Mouse (Mus musculus): ENCODE data around the gene Sh3tc1. TPM values are rescaled to one million over a fixed set of nuclear protein-coding genes. Genes with fewer than 3 reads are reported as not detected.

Gene Sh3tc1
- polyA plus RNA-seq, 1 experiment from 2014 or later = 11.0 TPM

DNA sequence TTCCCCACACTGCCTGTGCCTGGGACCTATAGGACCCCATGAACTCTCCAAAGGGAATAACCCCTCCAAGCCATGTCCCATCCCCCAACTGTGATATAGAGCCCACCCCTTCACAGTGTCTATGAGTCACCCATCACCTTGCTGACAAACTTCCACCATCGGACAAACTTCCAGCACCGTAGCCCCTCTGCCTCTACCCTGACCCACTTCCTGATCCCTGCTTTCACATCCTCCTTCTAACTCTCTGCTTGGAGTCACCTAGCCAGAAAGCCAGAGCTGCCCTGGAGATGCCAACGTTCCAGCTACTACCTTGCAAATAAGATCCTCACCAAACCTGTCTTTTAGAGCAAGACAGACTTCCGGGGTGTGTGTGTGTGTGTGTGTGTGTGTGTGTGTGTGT, 46.1 kb downstream of the Sh3tc1 start:
- H3K4me2 ChIP-seq = no peak overlapping the region
- WGBS = 39% methylated on average over 4 of the region's 4 CpGs
- H3K4me1 ChIP-seq = peaks cover 30% of the 10 kb centered on the region
- no peak overlapping the region for H3K4me3 ChIP-seq
- no peak overlapping the region for H3K27ac ChIP-seq
- H3K27me3 ChIP-seq = no peaks in the 10 kb centered on the region
- H3K36me3 ChIP-seq = no peaks in the 10 kb centered on the region
- ATAC-seq (ENCODE audit: borderline replicate concordance, extremely low read depth, low FRiP score, low TSS enrichment) = no peak
- H3K9ac ChIP-seq = no peak overlapping the region
- H3K9me3 ChIP-seq = no peaks in the 10 kb centered on the region

DNA sequence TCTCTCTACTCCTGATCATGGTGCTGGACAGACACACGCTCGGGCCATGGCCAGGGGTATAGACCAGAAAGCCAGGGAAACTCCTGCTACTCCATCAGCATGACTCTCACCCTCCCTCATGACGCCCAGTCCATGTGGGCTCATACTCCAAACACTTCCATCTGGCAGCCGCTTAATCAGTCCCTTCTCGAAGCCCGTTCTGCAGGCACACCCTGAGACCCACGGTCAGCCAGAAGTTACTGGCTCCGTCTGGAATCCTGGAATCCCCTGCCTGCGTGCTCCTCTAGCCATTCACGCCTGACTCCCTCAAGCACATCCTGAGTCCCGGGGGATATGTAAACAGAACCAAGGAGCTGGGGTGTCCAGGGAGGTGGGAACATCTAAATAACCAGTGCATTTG, 48.5 kb downstream of the Sh3tc1 start:
- WGBS = 16% methylated on average over 11 of the region's 11 CpGs
- Histone ChIP-seq H3K4me3 (no peak overlapping the region), H3K27me3 (no peaks in the 10 kb centered on the region), H3K9ac (no peak overlapping the region), H3K4me2 (no peak overlapping the region), H3K4me1 (peaks cover 45% of the 10 kb centered on the region), H3K9me3 (no peaks in the 10 kb centered on the region), H3K27ac (no peak overlapping the region), H3K36me3 (no peaks in the 10 kb centered on the region)
- ATAC-seq (ENCODE audit: borderline replicate concordance, extremely low read depth, low FRiP score, low TSS enrichment) = no peak

DNA sequence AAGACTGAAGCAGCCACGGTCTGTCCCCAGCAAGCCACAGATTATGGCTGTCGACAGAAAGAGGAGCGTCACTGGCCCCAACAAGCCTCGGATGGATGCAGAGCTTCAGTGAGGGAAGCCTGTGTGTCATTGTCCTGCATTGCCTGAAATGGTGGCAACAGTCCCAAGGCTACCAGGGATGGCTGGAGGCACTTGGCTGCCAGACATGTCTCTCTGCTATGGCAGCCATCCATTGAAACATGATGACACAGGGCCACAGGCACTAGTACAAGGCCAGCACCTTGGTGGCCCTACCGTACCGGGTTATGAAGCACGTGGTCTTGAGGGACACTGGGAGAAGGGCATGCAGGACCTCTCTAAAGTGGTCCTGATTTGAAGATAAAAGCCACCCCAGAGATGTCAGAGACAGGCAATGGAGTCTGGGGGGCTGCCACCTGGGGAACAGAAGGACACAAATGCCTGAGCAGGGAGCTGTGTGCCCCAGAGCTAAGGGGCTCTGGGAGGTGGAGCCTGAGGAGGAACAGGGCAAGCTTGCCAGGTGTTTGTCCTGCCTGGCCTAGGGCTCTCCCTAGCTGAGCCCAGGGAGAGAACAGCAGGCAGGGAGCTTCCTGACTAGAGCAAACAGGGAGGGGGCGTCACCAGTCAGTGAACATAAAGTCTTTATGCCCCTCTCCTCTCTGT, 49.2 kb downstream of the Sh3tc1 start:
- Histone ChIP-seq H3K4me2 (no peak overlapping the region), H3K27me3 (no peaks in the 10 kb centered on the region), H3K4me1 (peaks cover 45% of the 10 kb centered on the region), H3K4me3 (no peak overlapping the region), H3K36me3 (no peaks in the 10 kb centered on the region), H3K9ac (no peak overlapping the region), H3K27ac (no peak overlapping the region), H3K9me3 (no peaks in the 10 kb centered on the region)
- 58% methylated on average over 8 of the region's 8 CpGs for WGBS
- ATAC-seq (ENCODE audit: borderline replicate concordance, extremely low read depth, low FRiP score, low TSS enrichment) = no peak

DNA sequence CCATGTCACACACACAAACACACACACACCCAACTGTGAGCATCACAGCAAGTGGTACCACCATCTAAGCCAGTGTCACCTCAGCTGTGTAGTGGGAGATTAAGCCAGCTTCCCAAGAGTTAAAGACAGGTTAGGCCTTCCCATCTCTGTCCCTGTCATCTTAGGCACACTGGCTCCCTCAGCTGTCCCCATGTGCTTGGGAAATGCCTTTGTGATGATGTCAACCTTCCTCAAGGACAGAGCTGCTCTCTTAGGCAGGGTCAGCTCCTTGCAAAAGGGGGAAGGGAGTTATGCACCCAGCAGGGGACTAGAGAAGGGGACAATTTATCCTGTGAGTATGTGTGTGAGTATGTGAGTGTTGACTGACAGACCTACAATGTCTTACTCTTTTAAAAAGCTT, 50.4 kb downstream of the Sh3tc1 start:
- no peak overlapping the region for H3K4me2 ChIP-seq
- H3K9me3 ChIP-seq = no peaks in the 10 kb centered on the region
- H3K4me1 ChIP-seq = peaks cover 45% of the 10 kb centered on the region
- no peak for ATAC-seq (ENCODE audit: borderline replicate concordance, extremely low read depth, low FRiP score, low TSS enrichment)
- no peak overlapping the region for H3K9ac ChIP-seq
- no peaks in the 10 kb centered on the region for H3K36me3 ChIP-seq
- no peak overlapping the region for H3K27ac ChIP-seq
- no peak overlapping the region for H3K4me3 ChIP-seq
- H3K27me3 ChIP-seq = no peaks in the 10 kb centered on the region

DNA sequence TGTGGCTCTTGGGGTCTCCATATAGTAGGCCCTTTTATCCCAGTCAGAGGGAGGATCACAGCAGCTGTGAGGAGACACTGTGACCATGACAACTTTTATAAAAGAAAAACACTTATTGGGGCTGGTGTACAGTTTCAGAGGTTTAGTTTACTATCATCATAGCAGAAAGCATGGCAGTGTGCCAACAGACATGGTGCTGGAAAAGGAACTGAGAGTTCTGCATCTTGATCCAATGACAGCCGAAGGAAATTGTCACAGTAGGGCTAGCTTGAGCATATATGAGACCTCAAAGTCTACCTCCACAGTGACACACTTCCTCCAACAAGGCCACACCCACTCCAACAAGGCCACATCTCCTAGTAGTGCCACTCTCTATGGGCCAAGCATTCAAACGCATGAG, 50.9 kb downstream of the Sh3tc1 start:
- Histone ChIP-seq H3K4me1 (peaks cover 45% of the 10 kb centered on the region), H3K27ac (no peak overlapping the region), H3K27me3 (no peaks in the 10 kb centered on the region), H3K4me2 (no peak overlapping the region), H3K4me3 (no peak overlapping the region), H3K36me3 (no peaks in the 10 kb centered on the region), H3K9ac (no peak overlapping the region), H3K9me3 (no peaks in the 10 kb centered on the region)
- ATAC-seq (ENCODE audit: borderline replicate concordance, extremely low read depth, low FRiP score, low TSS enrichment) = peak; percentile 21; the same call in 1 of the 2 replicates
- WGBS = 39% methylated on average over 2 of the region's 2 CpGs

DNA sequence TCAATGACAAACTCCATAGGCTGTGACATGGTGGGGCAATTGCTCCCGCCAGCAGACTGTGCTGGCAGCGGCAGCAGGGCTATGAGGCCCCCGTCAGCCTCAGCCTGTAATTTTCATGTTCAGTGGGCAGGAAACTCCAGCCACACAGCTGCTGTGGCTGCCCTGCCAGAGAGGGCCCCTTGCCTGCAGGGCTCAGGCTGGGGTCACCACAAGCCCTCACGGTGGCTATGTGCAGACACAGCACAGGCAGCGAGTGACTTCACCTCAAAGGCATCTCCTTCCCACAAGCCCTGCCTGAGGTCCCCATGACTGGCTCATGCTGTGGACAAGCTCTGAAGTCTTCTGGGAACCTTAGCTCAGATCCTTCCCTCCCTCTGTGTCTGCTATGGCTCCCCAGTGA, 52.7 kb downstream of the Sh3tc1 start:
- H3K4me3 ChIP-seq = no peak overlapping the region
- H3K36me3 ChIP-seq = no peaks in the 10 kb centered on the region
- no peaks in the 10 kb centered on the region for H3K27me3 ChIP-seq
- no peak overlapping the region for H3K27ac ChIP-seq
- ATAC-seq (ENCODE audit: borderline replicate concordance, extremely low read depth, low FRiP score, low TSS enrichment) = peak; percentile 41; the same call in 1 of the 2 replicates
- no peak overlapping the region for H3K9ac ChIP-seq
- H3K4me2 ChIP-seq = no peak overlapping the region
- no peaks in the 10 kb centered on the region for H3K9me3 ChIP-seq
- H3K4me1 ChIP-seq = peaks cover 45% of the 10 kb centered on the region
- 45% methylated on average over 5 of the region's 5 CpGs for WGBS

DNA sequence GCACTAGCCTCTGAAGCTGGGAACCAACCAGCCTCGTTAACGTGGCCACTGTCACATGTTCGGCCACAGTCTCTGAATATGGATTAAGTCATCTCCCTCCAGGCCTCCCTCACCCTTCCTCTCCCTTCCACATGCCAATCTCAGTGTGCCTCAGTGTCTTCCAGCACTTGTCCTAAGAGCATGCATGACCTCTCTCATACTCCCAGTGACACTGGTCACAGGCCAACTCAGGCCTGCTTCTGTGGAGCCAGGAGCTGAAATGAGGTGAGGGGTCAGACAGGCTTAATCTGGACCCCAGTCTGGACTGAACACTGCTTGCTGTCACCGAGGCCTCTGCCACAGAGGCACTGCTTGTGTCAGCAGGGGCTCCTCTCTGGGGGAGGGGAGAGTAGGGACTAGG, 53.5 kb downstream of the Sh3tc1 start:
- no peak for ATAC-seq (ENCODE audit: borderline replicate concordance, extremely low read depth, low FRiP score, low TSS enrichment)
- H3K27ac ChIP-seq = no peak overlapping the region
- no peak overlapping the region for H3K4me3 ChIP-seq
- WGBS = 73% methylated on average over 4 of the region's 4 CpGs
- H3K4me1 ChIP-seq = peaks cover 40% of the 10 kb centered on the region
- H3K4me2 ChIP-seq = no peak overlapping the region
- no peaks in the 10 kb centered on the region for H3K9me3 ChIP-seq
- no peaks in the 10 kb centered on the region for H3K36me3 ChIP-seq
- H3K27me3 ChIP-seq = no peaks in the 10 kb centered on the region
- no peak overlapping the region for H3K9ac ChIP-seq

DNA sequence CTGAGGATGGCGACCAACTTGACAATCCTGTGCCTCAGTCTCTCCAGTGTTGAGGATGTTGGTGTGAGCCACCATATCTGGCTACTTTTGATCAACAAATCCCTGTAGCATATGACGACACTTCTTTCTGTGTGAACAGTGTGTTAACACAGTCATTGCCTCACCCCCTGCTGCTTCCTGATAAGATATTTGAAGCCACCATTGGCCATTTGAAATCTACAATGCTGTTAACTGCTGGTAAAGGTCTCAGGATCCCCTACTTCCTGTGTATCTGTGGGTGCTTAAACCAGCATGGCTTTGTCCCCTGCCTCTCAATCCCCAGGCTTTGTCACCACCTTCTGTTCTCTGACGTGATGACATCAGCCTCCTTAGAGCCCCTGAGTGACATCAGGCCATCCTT, 54.7 kb downstream of the Sh3tc1 start:
- H3K27me3 ChIP-seq = peaks cover 8% of the 10 kb centered on the region; the same call in 1 of the 2 replicates
- no peak overlapping the region for H3K4me3 ChIP-seq
- ATAC-seq (ENCODE audit: borderline replicate concordance, extremely low read depth, low FRiP score, low TSS enrichment) = no peak
- no peak overlapping the region for H3K27ac ChIP-seq
- H3K9ac ChIP-seq = no peak overlapping the region
- H3K36me3 ChIP-seq = no peaks in the 10 kb centered on the region
- peaks cover 28% of the 10 kb centered on the region for H3K4me1 ChIP-seq
- no peaks in the 10 kb centered on the region for H3K9me3 ChIP-seq
- WGBS = 47% methylated on average over 3 of the region's 3 CpGs
- H3K4me2 ChIP-seq = no peak overlapping the region

DNA sequence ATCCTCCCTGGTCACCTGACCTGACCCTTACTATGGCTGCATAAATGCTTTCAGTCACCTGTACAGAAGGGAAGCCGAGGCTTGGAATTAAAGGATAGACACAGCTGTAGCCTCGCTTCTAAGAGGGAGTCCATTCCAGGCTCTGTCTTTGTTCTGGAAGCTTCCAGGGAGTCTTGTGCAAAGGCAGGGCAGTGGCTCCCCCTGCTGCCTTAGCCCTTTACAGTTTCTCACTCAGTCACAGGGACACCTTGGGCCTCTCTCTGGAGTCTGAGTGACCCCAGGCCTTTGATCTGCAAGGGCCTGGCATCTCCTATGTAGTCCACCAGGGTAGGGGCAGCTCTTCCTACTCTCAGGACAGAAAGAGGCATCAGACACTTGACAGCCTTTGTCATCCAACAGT, 58.8 kb downstream of the Sh3tc1 start:
- Histone ChIP-seq H3K9me3 (no peaks in the 10 kb centered on the region), H3K9ac (no peak overlapping the region), H3K4me2 (no peak overlapping the region), H3K4me3 (no peak overlapping the region), H3K27me3 (peaks cover 37% of the 10 kb centered on the region), H3K27ac (no peak overlapping the region), H3K36me3 (no peaks in the 10 kb centered on the region), H3K4me1 (peaks cover 8% of the 10 kb centered on the region)
- ATAC-seq (ENCODE audit: borderline replicate concordance, extremely low read depth, low FRiP score, low TSS enrichment) = no peak; the same call in 1 of the 2 replicates
- 52% methylated on average over 2 of the region's 2 CpGs for WGBS

DNA sequence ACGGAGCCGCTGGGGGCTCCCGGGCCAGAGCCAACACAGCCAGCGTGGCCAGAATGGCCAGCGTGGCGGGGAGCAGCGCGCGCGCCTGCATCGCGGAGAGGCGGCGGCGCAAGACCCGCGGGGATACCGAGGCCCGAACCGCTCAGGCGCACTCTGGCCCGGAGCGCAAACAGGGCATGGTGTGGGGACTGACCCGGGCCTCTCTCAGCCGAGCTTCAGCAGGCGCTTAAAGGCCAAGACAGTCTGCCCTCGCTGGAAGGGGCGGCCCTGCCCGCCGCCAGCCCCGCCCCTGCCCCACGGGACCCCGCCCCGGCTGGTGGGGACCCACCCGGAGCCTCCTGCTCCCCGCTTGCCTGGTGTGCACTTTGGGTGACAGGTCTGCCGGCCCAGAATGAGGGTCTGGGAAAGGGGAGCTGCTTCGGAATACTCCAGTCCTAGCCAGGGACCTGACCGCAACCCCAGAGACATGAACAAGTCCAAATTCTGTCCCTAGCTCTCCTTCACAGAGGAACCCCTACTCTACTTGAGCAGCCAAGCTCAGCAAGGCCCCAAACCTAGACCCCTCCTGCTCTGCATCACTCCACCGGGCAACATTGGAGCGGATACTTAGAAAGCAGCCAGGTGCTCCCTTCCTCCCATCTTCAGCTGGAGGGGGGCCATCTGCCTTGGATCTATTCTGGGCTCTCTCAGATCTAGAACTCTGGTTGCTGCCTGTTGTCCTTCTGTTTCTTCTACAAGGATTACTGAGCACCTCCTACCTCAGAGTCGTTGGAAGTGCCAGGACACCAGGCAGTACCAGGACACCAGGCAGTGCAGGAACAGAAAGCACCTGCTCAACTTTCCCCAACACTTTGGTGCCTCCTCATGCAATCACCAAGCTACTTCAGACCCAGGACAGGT, 60.3 kb downstream of the Sh3tc1 start, which contains the start of gene Htra3:
TSS of gene Htra3 (minus strand) at position 527 of the 900 bp plus-strand sequence.
- Histone ChIP-seq H3K27ac (no peak within 1 kb of the TSS), H3K36me3 (no peaks in the 10 kb centered on the region), H3K9me3 (no peaks in the 10 kb centered on the region), H3K9ac (peak within 1 kb of the TSS; percentile 40), H3K4me2 (peak within 1 kb of the TSS; percentile 81), H3K4me3 (peak within 1 kb of the TSS; percentile 43), H3K4me1 (peaks cover 11% of the 10 kb centered on the region), H3K27me3 (peaks cover 37% of the 10 kb centered on the region)
- 9% methylated on average over 42 of the region's 42 CpGs for WGBS
- peak; percentile 66 for ATAC-seq (ENCODE audit: borderline replicate concordance, extremely low read depth, low FRiP score, low TSS enrichment)

DNA sequence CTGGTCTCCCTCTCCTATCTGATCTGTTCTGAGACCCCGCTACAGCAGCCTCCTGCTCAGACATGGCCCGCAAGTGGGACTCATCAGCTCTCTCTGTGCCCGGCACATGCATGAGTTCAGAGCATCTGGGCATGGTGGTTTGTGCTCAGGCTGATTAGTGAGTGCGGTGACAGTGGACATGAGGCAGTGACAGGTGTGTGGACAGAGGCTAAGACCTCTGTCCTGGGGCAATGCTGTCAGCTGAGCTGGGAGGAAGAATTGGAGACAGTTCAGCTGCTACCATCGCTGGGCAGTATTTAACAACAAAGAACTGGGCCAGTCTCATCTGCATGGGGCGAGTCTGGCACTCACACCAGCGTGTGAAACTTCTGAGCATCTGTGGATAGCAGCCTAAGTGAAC, 62.8 kb downstream of the Sh3tc1 start:
- Histone ChIP-seq H3K4me2 (no peak overlapping the region), H3K27me3 (peaks cover 37% of the 10 kb centered on the region), H3K27ac (no peak overlapping the region), H3K36me3 (no peaks in the 10 kb centered on the region), H3K9ac (no peak overlapping the region), H3K4me3 (no peak overlapping the region), H3K9me3 (no peaks in the 10 kb centered on the region), H3K4me1 (peaks cover 37% of the 10 kb centered on the region)
- WGBS = 82% methylated on average over 7 of the region's 7 CpGs
- ATAC-seq (ENCODE audit: borderline replicate concordance, extremely low read depth, low FRiP score, low TSS enrichment) = no peak

DNA sequence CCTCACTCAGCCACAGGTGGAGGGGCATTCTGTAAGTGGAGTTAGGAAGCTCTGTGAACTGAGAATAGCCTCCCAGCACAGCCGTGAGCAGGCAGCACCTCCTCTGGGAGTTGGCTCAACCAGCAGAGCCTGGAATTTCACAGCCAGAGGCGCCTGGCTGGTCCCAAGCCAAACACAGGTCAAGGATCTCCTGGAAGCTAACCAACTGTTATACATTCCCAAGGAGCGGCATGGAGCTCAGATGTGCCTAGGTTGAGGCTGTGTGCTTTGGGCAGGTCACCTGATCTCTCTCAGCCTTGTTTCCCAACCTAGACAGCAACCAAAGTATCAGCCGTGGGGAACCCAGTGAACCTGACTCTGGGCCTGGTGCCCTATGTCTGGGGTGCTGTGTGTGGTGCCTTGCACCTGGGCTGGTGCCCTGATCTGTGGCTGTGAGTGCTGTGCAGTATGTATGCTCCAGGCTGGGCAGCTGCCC, 65.7 kb downstream of the Sh3tc1 start:
- Histone ChIP-seq H3K27me3 (peaks cover 20% of the 10 kb centered on the region), H3K9ac (no peak overlapping the region), H3K36me3 (no peaks in the 10 kb centered on the region), H3K27ac (peak overlapping the region; percentile 91), H3K4me2 (no peak overlapping the region), H3K9me3 (no peaks in the 10 kb centered on the region), H3K4me3 (no peak overlapping the region), H3K4me1 (peaks cover 62% of the 10 kb centered on the region)
- peak; percentile 8; the same call in 1 of the 2 replicates for ATAC-seq (ENCODE audit: borderline replicate concordance, extremely low read depth, low FRiP score, low TSS enrichment)
- WGBS = 7% methylated on average over 4 of the region's 4 CpGs

Data from lung, embryonic 15.5 days (tissue).